In the genomic region with DNA sequence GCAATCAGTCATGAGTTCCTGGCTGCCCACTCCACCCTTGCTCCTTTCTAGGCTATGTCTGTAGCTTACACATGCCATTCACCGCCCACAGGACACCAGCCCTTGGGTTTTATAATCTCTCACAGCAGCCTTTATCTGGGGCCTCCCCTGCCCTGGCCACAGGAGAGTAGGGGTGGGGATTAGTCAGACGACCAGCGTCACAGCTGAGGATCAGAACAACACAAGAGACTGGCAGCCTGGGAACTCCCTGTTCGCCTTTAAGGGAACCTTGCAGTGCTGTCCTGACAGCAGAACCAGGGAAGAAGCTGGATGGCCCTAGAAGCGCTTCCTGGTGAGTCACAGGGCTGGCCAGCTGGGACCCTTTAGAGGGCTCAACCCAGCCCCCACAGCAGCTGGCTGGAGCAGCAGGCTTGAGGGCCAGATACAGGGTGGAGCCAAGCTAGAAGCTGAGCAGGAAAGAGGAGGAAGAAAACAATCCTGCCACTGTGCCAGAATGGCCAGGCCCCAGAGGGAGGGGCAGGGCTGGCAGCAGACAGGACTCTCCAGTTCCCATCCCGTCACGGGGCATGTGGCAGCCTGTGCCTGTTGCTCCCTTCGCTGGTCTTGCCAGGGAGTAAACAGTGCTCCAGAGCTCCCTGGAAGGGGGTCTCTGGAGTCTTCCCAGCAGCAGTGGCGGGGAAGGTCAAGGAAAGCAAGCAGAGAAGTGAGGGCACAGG, we compare ENCODE assay signal across 8 mouse cellular contexts. TPM values are rescaled to one million over a fixed set of nuclear protein-coding genes. Genes with fewer than 3 reads are reported as not detected.
DNase-seq lines count a peak whose midpoint lies in the region; ATAC-seq lines count a peak whose summit lies in the region.

No protein-coding gene starts in this region.

- peak; percentile 94 for DNase-seq in adrenal gland, postnatal 14 days
- DNase-seq in embryo, embryonic 11.5 days (ENCODE audit: low read depth, low spot score), result peak; percentile 32
- peak; percentile 98 for DNase-seq in gastrocnemius, postnatal 25 days
- peak; percentile 86 to 89 for DNase-seq in left cerebral cortex, adult 9 months (ENCODE audit: low spot score in 2 of 2)
- DNase-seq in right cerebral cortex, adult 2 months (ENCODE audit: low spot score in 2 of 2), result peak; percentile 76 to 84
- no peak for DNase-seq in thymus, postnatal 0 days (ENCODE audit: low spot score)

- peak; percentile 90 for ATAC-seq in inflammation-experienced regulatory T-cells, adult 6 months
- ATAC-seq in megakaryocyte, adult 5-6 weeks (ENCODE audit: poor library complexity, severe bottlenecking), result peak; percentile 65

RNA-seq across cellular contexts. Expression of a gene that starts 9.8 kb away (rescaled TPM):
- 66.7 and 82.3 TPM in 2 replicates for total RNA-seq in adrenal gland, postnatal 14 days (2021)
- 10 to 100 TPM; 28.5 to 36.6 TPM for total RNA-seq in gastrocnemius, postnatal 25 days (2021)
- 10 to 100 TPM; 15.7 to 27.4 (median 17.9) TPM for polyA plus RNA-seq in inflammation-experienced regulatory T-cells, adult 6 months (2017; shearing (Covaris generic))
- 13.6 and 15.5 TPM in 2 replicates for total RNA-seq in megakaryocyte, adult 5-6 weeks (2015)
- total RNA-seq in megakaryocyte, adult 5-6 weeks (2017), result 11.3 and 13.8 TPM in 2 replicates
- 10.9 and 12.2 TPM in 2 replicates for polyA plus RNA-seq in thymus, postnatal 0 days (2015; fragmentation: Nextera tagmentation; extraction: Ambion mirVana)

RNA-seq across cellular contexts. Expression of a gene that starts 10.9 kb away (rescaled TPM):
- total RNA-seq in adrenal gland, postnatal 14 days (2021), result 111 and 115 TPM in 2 replicates
- 10 to 100 TPM; 56.7 to 58.0 TPM for total RNA-seq in gastrocnemius, postnatal 25 days (2021)
- polyA plus RNA-seq in inflammation-experienced regulatory T-cells, adult 6 months (2017; shearing (Covaris generic)), result 100 to 1,000 TPM in 1 of 3 experiments, 10 to 100 TPM in 2; 90.4 to 101 (median 95.6) TPM
- total RNA-seq in megakaryocyte, adult 5-6 weeks (2015), result 23.5 and 23.6 TPM in 2 replicates
- 7.7 and 8.9 TPM in 2 replicates for total RNA-seq in megakaryocyte, adult 5-6 weeks (2017)
- polyA plus RNA-seq in thymus, postnatal 0 days (2015; fragmentation: Nextera tagmentation; extraction: Ambion mirVana), result 84.9 and 93.3 TPM in 2 replicates

RNA-seq across cellular contexts. Expression of a gene that starts 11.1 kb away (rescaled TPM):
- total RNA-seq in adrenal gland, postnatal 14 days (2021), result 155 and 165 TPM in 2 replicates
- 10 to 100 TPM; 63.6 to 65.8 TPM for total RNA-seq in gastrocnemius, postnatal 25 days (2021)
- polyA plus RNA-seq in inflammation-experienced regulatory T-cells, adult 6 months (2017; shearing (Covaris generic)), result 100 to 1,000 TPM; 150 to 222 (median 210) TPM
- total RNA-seq in megakaryocyte, adult 5-6 weeks (2015), result 27.8 and 33.6 TPM in 2 replicates
- total RNA-seq in megakaryocyte, adult 5-6 weeks (2017), result 48.2 and 59.5 TPM in 2 replicates
- 195 and 200 TPM in 2 replicates for polyA plus RNA-seq in thymus, postnatal 0 days (2015; fragmentation: Nextera tagmentation; extraction: Ambion mirVana)

RNA-seq across cellular contexts. Expression of a gene that starts 17.3 kb away (rescaled TPM):
- total RNA-seq in adrenal gland, postnatal 14 days (2021), result not detected in 2 replicates
- not detected for total RNA-seq in gastrocnemius, postnatal 25 days (2021)
- polyA plus RNA-seq in inflammation-experienced regulatory T-cells, adult 6 months (2017; shearing (Covaris generic)), result under 1 TPM in 1 of 3 experiments, not detected in 2; 0.34 TPM
- not detected in 2 replicates for total RNA-seq in megakaryocyte, adult 5-6 weeks (2015)
- total RNA-seq in megakaryocyte, adult 5-6 weeks (2017), result not detected in 2 replicates
- 0.35 and 0.92 TPM in 2 replicates for polyA plus RNA-seq in thymus, postnatal 0 days (2015; fragmentation: Nextera tagmentation; extraction: Ambion mirVana)

RNA-seq across cellular contexts. Expression of a gene that starts 59.7 kb away (rescaled TPM):
- 177 and 194 TPM in 2 replicates for total RNA-seq in adrenal gland, postnatal 14 days (2021)
- 10 to 100 TPM; 62.7 to 70.6 TPM for total RNA-seq in gastrocnemius, postnatal 25 days (2021)
- 100 to 1,000 TPM; 611 to 878 (median 637) TPM for polyA plus RNA-seq in inflammation-experienced regulatory T-cells, adult 6 months (2017; shearing (Covaris generic))
- total RNA-seq in megakaryocyte, adult 5-6 weeks (2015), result 1,564 and 1,782 TPM in 2 replicates
- 803 and 834 TPM in 2 replicates for total RNA-seq in megakaryocyte, adult 5-6 weeks (2017)
- 648 and 659 TPM in 2 replicates for polyA plus RNA-seq in thymus, postnatal 0 days (2015; fragmentation: Nextera tagmentation; extraction: Ambion mirVana)
